Mouse (Mus musculus) liver, postnatal 0 days (tissue): ENCODE measurements around the gene Ap3b1. TPM values are rescaled to one million over a fixed set of nuclear protein-coding genes. Genes with fewer than 3 reads are reported as not detected.

Experiments
- ATAC-seq: fragments of 200-750 bp; cut with Nextera tagmentation; 2 replicates; pipeline ENCODE4 v1.8.0; 2017; ENCODE audit warnings: mild to moderate bottlenecking, moderate library complexity
- DNase-seq: peaks from one replicate; pipeline ENCODE4 v3.0.0-alpha.2; 2016
- H3K27ac ChIP-seq: fragments of 300-500 bp; sonication (generic); 2 replicates; pipeline ENCODE4 v1.5.1; 2014; ENCODE audit warnings: antibody characterized with exemption, moderate library complexity, mild to moderate bottlenecking, low read depth
- H3K27me3 ChIP-seq: fragments of 300-500 bp; sonication (generic); 2 replicates; pipeline ENCODE4 v1.6.1; 2014; ENCODE audit warnings: low read length, control low read depth, mixed read lengths; ENCODE audit not compliant: insufficient read depth
- H3K36me3 ChIP-seq: fragments of 300-500 bp; sonication (generic); replicated peaks from 2 replicates; pipeline ENCODE4 v1.6.1; 2014; ENCODE audit warnings: mild to moderate bottlenecking, control low read depth, low read length, moderate library complexity, mixed read lengths; ENCODE audit not compliant: insufficient read depth
- H3K4me1 ChIP-seq: fragments of 300-500 bp; sonication (generic); 2 replicates; pipeline ENCODE4 v1.6.1; 2014; ENCODE audit warnings: antibody characterized with exemption, mild to moderate bottlenecking, control low read depth; ENCODE audit not compliant: insufficient read depth
- H3K4me2 ChIP-seq: fragments of 300-500 bp; sonication (generic); 2 replicates; pipeline ENCODE4 v1.6.1; 2014; ENCODE audit warnings: low read depth, mild to moderate bottlenecking, low read length, moderate library complexity, mixed read lengths
- H3K4me3 ChIP-seq: fragments of 300-500 bp; sonication (generic); 2 replicates; pipeline ENCODE4 v1.5.1; 2014; ENCODE audit warnings: low read depth, low read length
- H3K9ac ChIP-seq: fragments of 300-500 bp; sonication (generic); replicated peaks from 2 replicates; pipeline ENCODE4 v1.6.1; 2014; ENCODE audit warnings: mild to moderate bottlenecking, moderate library complexity
- H3K9me3 ChIP-seq: fragments of 300-500 bp; sonication (generic); 2 replicates; pipeline ENCODE4 v1.6.1; 2016; ENCODE audit warnings: mild to moderate bottlenecking, control low read depth, low read length, mixed read lengths
- CTCF ChIP-seq: sonication (generic); IDR thresholded peaks from 2 replicates; pipeline ENCODE4 v1.5.1; 2016; ENCODE audit warnings: antibody characterized with exemption, low read depth
- EP300 ChIP-seq: IDR thresholded peaks from 2 replicates; pipeline ENCODE4 v1.6.1; 2016; ENCODE audit warnings: antibody characterized with exemption, low read depth, mild to moderate bottlenecking
- WGBS: fragments of 180-500 bp; shearing (Covaris S2); extraction: QIAGEN DNeasy Blood & Tissue Kit; methylation state at CpG from one replicate; pipeline ENCODE4 v1.1.7; 2014; ENCODE audit not compliant: insufficient replicate concordance; 5-methylcytosine and 5-hydroxymethylcytosine counted together
- polyA plus RNA-seq: library from polyadenylated mRNA; unstranded; fragments of >200 nt; fragmentation: Nextera tagmentation; extraction: Ambion mirVana; gene quantifications from 2 replicates; pipeline ENCODE4 v1.2.1, GENCODE M21; 2015

Ap3b1 gene
- polyA plus RNA-seq, 1 experiment from 2014 or later, result 15.1 TPM

DNA sequence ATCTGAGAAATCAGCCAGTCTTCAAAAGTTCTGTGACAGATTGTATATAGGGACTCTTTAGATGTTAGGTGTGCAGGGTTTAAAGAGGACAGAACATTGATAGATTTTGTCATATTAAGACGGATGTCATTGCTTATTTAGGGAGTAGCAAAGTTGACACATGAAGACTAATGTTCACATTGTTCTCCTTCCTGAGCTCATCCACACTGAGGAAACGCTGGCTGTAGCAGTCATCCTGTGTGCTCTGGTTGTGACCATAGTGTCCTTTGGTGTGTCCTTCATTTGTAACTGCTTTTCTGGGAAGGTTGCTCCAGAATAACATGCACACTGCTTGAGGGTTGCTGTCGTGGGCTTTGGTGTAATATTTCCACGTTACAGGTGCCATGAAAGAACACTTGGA lies 100.4 kb downstream of the Ap3b1 start:
- Histone ChIP-seq H3K36me3 (peaks cover 33% of the 10 kb centered on the region), H3K4me2 (no peak overlapping the region), H3K27me3 (no peaks in the 10 kb centered on the region), H3K9me3 (no peaks in the 10 kb centered on the region), H3K27ac (no peak overlapping the region), H3K4me3 (no peak overlapping the region), H3K4me1 (no peaks in the 10 kb centered on the region), H3K9ac (no peak overlapping the region)
- no peak for DNase-seq
- no peak for ATAC-seq
- WGBS, result 71% methylated on average over 4 of the region's 4 CpGs
- TF ChIP-seq EP300, result no peak
- TF ChIP-seq CTCF, result no peak

DNA sequence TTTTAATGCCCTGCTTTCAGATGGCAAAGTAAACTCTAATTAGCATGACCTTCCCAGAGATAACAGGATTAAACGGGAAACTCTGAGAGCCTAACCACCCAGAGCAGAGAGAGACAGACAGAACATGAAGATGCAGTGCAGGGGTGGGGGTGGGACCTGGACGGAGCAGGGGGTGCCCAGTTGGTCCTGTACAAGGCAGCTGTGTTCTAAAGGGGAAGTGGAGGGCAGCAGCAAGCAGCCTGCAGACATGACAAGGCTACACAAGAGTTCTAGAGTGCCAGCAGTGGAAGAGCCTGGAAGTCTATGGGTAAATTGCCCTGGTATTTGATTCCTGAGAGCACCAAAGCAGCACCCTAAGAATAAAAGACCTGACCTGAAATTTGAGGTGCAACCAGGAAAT lies 105.5 kb downstream of the Ap3b1 start:
- Histone ChIP-seq H3K4me1 (no peaks in the 10 kb centered on the region), H3K4me2 (no peak overlapping the region), H3K4me3 (no peak overlapping the region), H3K36me3 (peaks cover 20% of the 10 kb centered on the region), H3K9ac (no peak overlapping the region), H3K27ac (no peak overlapping the region), H3K9me3 (no peaks in the 10 kb centered on the region), H3K27me3 (no peaks in the 10 kb centered on the region)
- WGBS, result 23% methylated on average over 2 of the region's 2 CpGs
- ATAC-seq (no peak), DNase-seq (no peak)
- TF ChIP-seq CTCF (no peak), EP300 (no peak)

DNA sequence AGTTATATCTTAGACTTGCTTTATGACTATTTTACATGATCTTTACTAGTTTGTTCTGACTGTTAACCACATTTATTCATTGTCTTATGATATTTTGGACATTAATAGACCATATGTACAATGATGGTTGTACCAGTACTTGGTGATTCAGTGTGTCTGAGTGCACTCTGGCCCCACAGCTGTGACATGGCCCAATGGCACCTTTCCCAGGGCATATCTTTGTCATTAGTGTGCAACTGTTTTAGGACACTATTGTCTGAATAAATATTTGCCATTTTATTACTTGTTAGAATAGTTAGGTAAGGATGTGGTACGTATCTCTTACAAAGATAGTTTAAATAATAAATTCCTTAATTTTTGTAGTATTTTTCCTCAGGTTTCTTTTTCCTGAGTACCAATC lies 109.8 kb downstream of the Ap3b1 start:
- DNase-seq (no peak), ATAC-seq (no peak)
- 76% methylated on average over 1 of the region's 1 CpGs for WGBS
- Histone ChIP-seq H3K27me3 (no peaks in the 10 kb centered on the region), H3K36me3 (peaks cover 16% of the 10 kb centered on the region), H3K4me2 (no peak overlapping the region), H3K27ac (no peak overlapping the region), H3K9me3 (no peaks in the 10 kb centered on the region), H3K4me3 (no peak overlapping the region), H3K4me1 (no peaks in the 10 kb centered on the region), H3K9ac (no peak overlapping the region)
- TF ChIP-seq EP300 (no peak), CTCF (no peak)

DNA sequence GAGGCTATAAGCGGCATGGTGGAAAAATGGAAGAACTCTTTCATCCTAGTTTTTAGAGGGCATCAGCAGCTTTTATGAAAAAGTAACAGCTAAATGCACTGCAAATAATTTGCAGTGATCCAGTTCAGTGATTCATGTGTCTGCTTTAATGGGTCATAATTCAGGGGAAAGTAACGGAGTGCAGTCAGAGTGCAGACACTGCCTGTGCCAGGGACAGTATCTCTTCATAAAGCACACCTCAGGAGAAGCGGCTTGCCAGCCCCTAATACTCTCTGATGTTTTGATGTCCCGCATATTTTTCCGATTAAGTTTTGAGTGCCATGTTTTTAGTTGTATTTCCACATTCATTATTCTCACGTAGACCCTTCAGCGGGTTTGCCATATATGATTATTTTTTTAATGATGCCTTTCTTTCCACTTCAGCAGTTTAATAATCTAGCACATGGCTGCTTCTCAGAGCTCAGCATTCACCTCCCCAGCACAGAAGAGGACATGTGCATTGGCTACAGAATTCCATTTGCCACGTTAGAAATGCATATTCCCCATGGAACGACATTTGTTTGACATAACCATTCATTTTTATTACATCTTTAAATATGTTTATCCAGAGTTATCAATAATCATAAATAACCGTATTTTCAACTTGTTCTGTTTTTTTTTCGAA lies 112.4 kb downstream of the Ap3b1 start:
- Histone ChIP-seq H3K4me2 (no peak overlapping the region), H3K9ac (no peak overlapping the region), H3K27me3 (no peaks in the 10 kb centered on the region), H3K9me3 (no peaks in the 10 kb centered on the region), H3K27ac (no peak overlapping the region), H3K36me3 (peaks cover 21% of the 10 kb centered on the region), H3K4me1 (no peaks in the 10 kb centered on the region), H3K4me3 (no peak overlapping the region)
- no peak for ATAC-seq
- WGBS, result 91% methylated on average over 11 of the region's 11 CpGs
- DNase-seq, result no peak
- no peak for TF ChIP-seq CTCF
- TF ChIP-seq EP300, result no peak

DNA sequence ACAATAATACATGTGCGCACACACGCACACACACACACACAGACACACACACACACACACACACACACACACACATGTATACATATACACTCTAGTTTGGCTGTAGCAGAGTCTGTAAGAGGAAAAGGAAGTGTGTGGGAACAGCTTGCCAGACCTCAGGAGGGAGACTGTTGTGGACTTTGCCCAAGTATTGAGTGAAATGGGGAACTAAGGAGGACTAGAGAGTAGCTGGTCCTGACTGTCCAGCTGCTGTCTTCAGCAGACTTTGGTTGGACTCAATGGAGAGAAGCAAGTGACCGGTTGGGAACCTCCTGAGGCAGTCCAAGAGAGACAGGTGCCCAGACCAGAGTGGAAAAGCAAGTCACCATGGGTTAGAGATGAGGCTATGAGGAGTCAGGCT lies 117.4 kb downstream of the Ap3b1 start:
- Histone ChIP-seq H3K9ac (no peak overlapping the region), H3K4me2 (no peak overlapping the region), H3K36me3 (peaks cover 42% of the 10 kb centered on the region), H3K9me3 (no peaks in the 10 kb centered on the region), H3K4me1 (no peaks in the 10 kb centered on the region), H3K4me3 (no peak overlapping the region), H3K27ac (no peak overlapping the region), H3K27me3 (no peaks in the 10 kb centered on the region)
- 72% methylated on average over 3 of the region's 3 CpGs for whole genome bisulfite sequencing
- ATAC-seq (no peak), DNase-seq (no peak)
- TF ChIP-seq CTCF (no peak), EP300 (no peak)

DNA sequence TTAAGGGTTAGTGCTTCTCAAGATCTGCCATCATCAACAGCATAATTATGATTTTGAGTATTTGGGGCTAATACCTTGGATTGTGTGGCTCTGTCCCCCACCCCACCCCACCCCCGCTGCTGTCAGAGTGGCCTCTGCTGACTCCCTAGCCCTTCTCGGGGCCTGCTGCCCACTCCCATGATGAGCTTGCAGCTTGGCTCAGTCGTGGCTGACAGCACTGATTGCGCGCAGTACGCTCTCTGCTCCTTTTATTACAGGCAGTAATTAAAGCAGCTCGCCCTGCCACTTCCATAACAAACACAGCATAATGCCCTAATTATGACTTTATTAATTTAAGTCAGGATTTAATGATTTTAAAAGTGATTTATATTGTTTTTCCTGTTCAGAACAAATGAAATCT lies 121.5 kb downstream of the Ap3b1 start:
- TF ChIP-seq CTCF, result no peak
- TF ChIP-seq EP300, result no peak
- Histone ChIP-seq H3K4me3 (no peak overlapping the region), H3K27ac (no peak overlapping the region), H3K4me1 (no peaks in the 10 kb centered on the region), H3K9me3 (no peaks in the 10 kb centered on the region), H3K36me3 (peaks cover 62% of the 10 kb centered on the region), H3K27me3 (no peaks in the 10 kb centered on the region), H3K9ac (no peak overlapping the region), H3K4me2 (no peak overlapping the region)
- 90% methylated on average over 7 of the region's 7 CpGs for WGBS
- ATAC-seq (no peak), DNase-seq (no peak)

DNA sequence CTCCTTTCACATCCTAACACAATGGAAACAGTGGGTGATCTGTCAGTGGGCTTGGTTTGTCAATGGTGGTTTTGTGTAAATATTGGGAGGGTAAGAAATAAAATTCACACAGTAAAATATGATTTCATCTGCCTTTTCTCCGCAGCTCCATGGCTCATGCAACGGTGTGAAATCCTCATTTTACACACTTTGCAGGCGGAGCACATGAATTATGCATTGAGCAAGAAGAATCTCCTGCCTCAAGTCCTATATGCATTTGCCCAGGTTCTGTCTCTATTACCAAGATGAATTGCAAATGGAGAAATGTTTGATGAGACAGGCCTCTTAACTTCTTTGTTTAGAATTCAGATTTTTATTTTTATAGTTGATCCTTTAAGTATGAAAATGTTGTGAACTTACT lies 131.9 kb downstream of the Ap3b1 start:
- Histone ChIP-seq H3K36me3 (peaks cover 41% of the 10 kb centered on the region), H3K27me3 (no peaks in the 10 kb centered on the region), H3K4me2 (no peak overlapping the region), H3K4me1 (no peaks in the 10 kb centered on the region), H3K4me3 (no peak overlapping the region), H3K9me3 (no peaks in the 10 kb centered on the region), H3K9ac (no peak overlapping the region), H3K27ac (no peak overlapping the region)
- TF ChIP-seq EP300 (no peak), CTCF (no peak)
- ATAC-seq (no peak), DNase-seq (no peak)
- 93% methylated on average over 3 of the region's 3 CpGs for WGBS
